Mouse (Mus musculus) brown adipose tissue, adult 24 weeks (tissue): ENCODE measurements around the gene Ttc1. TPM values are rescaled to one million over a fixed set of nuclear protein-coding genes. Genes with fewer than 3 reads are reported as not detected.

ENCODE experiments used
- H3K27ac ChIP-seq: fragments of 200-500 bp; replicated peaks from 2 replicates; pipeline ENCODE4 v1.5.1; 2012; ENCODE audit warnings: low read depth, mild to moderate bottlenecking, low read length
- H3K4me1 ChIP-seq: fragments of 200-500 bp; 2 replicates; pipeline ENCODE4 v1.6.1; 2012; ENCODE audit warnings: low read length, mixed read lengths; ENCODE audit not compliant: control insufficient read depth, insufficient read depth, insufficient read length
- H3K4me3 ChIP-seq: fragments of 200-500 bp; 2 replicates; pipeline ENCODE4 v1.5.1; 2012; ENCODE audit warnings: low read depth, mild to moderate bottlenecking, low read length, moderate library complexity; ENCODE audit not compliant: insufficient read depth
- polyA plus RNA-seq: library from polyadenylated mRNA; stranded (reverse); fragments of >200 nt; gene quantifications from 2 replicates; pipeline ENCODE4 v1.2.4, GENCODE M21; 2012; ENCODE audit not compliant: missing spikeins, insufficient read depth, insufficient read length

The Ttc1 gene
- polyA plus RNA-seq, 1 experiment, result 50.5 TPM

DNA sequence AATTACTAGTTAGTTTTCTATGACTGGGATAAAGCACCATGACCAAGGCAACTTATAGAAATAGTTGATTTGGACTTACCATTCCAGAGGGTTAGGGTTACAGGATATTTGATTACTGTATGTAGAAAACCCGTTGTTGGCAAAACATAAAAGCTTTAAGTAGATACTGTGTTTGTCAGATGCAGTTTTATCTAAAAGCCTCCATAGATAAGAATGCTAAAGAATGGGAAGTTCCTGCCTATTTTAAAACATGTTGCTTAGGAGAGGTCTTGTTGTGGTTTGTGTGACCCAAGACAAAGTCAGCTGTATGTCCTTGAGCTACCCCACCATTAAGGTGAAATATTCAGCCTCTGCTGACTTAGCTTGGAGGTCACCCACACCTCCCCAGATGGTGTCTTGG lies 6.8 kb upstream of the Ttc1 start:
- Histone ChIP-seq H3K4me3 (no peak overlapping the region), H3K4me1 (no peaks in the 10 kb centered on the region), H3K27ac (no peak overlapping the region)

DNA sequence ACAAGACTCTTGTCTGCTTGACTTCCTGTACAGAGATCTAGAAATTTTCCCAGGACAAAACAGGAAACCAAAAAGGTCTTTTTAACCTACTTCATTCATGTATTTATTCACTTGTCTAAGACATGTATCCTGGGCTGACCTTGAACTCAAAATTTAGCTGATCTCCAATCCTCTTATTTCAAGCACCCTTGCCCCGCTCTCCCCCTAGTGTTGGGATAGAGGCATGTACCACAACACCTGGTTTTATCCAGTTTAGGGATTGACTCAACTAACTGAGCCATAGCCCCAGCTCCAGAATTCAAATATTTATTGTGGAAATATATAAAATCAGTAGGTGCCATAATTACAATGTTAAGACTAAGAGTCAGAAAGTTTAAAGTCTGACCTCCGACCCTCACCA lies 3.7 kb upstream of the Ttc1 start:
- Histone ChIP-seq H3K27ac (no peak overlapping the region), H3K4me3 (no peak overlapping the region), H3K4me1 (0 out of 2 replicates have a peak, but pooled peaks cover 3% of the 10 kb centered on the region)

DNA sequence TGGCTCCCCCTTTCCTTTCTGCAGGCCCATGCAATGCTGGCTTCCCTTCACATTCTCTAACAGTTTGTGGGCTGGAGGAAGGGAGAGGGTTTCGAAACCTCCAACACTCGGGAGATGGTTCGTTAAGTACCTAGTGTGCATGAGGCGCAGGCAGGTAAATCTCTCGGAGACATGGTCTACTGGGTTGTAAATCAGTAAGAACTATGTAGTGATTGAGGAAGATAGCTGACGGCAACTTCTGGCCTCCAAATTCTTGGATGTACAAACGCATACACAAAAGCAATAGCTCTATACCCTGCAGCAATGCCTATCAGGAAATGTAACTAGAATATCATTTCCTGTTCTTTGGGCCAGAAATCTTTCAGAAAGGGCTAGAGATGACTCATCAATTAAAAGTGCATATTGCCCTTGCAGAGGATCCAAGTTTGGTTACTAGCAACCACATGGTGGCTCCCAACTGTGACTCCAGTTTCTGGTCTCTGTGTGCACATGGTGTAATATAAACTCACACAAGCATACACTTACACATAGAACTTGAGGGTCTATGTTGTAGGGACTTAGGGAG lies 19.0 kb downstream of the Ttc1 start:
- peaks cover 2% of the 10 kb centered on the region; the same call in 1 of the 2 replicates for H3K4me1 ChIP-seq
- H3K27ac ChIP-seq, result no peak overlapping the region
- no peak overlapping the region for H3K4me3 ChIP-seq

DNA sequence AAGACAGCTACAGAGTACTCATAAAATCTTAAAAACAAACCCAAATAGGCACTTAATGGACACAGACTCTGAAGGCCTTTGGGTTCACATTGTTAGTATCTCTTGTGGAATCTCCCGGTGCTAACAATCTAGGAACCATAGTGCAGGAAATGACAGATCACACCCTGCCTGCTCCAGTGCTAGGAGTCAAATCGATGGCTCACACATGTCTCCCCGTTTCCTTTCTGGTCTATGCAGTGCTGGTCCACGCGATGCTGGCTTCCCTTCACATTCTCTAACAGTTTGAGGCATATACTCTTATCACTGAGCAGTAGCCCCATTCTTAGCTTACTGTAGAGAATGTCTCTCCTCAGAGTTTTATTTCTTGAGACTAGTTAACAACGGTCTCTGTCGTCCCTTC lies 20.0 kb downstream of the Ttc1 start:
- Histone ChIP-seq H3K4me1 (peaks cover 2% of the 10 kb centered on the region; the same call in 1 of the 2 replicates), H3K4me3 (no peak overlapping the region), H3K27ac (no peak overlapping the region)

DNA sequence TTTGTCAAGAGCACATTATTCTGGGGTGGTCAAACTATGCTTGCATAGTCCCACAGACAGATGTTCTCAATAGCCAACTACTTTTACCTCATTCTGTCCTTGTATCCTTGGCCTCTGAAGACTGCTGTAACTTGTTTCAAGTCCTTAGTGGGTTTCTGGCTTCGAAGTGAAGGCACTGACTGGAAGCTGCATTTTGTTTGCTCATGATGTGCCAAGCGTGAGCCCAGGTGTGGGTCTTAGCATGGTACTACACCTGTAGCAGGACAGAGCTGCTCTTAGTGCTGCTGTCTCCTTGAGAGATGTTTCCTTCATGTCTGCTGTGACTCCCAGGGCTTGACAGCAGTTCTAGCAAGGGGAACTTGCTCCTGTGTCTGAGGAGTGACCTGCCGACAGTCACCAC lies 24.4 kb downstream of the Ttc1 start:
- Histone ChIP-seq H3K27ac (no peak overlapping the region), H3K4me1 (no peaks in the 10 kb centered on the region)

DNA sequence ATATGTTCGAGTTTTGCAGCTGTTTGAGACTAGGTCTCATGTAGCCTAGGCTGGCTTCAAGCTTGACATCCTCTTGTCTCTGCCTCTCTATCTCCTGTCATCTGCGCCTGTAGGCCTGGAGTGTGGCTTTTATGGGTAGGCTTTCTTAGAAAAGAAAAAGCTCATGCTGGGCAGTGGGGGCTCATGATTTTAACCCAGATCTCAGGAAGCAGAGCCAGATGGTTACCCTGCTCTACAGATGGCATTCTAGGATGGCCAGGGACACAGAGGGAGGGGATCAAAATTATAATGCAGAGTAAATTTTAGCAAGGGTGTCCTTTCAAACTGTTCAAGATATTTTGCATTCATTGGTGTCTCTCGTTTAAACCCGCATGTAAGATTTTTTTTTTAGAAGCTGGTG lies 35.6 kb downstream of the Ttc1 start:
- Histone ChIP-seq H3K4me3 (no peak overlapping the region), H3K27ac (no peak overlapping the region), H3K4me1 (no peaks in the 10 kb centered on the region)

More for the DNA sequence above, 24.4 kb downstream of the Ttc1 start:
- H3K4me3 ChIP-seq, result no peak overlapping the region

DNA sequence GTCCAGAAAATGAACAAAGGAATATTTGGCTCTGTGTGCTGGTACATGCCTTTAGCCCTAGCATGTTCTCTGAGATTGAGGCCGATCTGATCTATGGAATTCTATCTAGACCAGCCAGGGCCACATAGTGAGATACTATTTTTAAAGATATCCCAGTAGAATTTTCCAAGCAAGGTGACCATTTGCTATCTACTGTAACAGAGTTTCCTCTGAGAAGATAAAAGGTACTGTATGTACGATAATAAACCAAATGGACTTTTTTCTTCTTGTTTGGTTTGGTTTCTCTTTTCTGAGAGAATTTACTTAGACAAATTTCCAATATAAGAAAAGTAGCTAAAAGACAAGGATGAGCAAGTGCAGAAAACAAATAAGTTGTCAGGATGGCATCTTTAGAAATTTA lies 39.4 kb downstream of the Ttc1 start:
- Histone ChIP-seq H3K4me1 (no peaks in the 10 kb centered on the region), H3K4me3 (no peak overlapping the region), H3K27ac (no peak overlapping the region)

DNA sequence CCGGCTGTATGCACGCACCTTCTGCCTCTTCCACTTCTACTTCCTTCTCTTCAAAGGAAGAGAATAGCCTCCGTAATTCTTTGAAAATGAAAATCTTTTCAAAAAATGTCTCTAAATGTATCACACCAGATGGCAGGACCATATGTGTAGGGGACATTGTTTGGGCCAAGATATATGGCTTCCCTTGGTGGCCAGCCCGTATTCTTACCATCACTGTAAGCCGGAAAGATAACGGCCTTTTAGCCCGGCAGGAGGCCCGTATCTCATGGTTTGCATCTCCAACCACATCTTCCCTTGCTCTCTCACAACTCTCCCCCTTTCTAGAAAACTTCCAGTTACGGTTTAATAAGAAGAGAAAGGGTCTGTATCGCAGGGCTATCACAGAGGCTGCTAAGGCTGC lies 42.1 kb downstream of the Ttc1 start:
- Histone ChIP-seq H3K27ac (no peak overlapping the region), H3K4me3 (no peak overlapping the region), H3K4me1 (no peaks in the 10 kb centered on the region)

DNA sequence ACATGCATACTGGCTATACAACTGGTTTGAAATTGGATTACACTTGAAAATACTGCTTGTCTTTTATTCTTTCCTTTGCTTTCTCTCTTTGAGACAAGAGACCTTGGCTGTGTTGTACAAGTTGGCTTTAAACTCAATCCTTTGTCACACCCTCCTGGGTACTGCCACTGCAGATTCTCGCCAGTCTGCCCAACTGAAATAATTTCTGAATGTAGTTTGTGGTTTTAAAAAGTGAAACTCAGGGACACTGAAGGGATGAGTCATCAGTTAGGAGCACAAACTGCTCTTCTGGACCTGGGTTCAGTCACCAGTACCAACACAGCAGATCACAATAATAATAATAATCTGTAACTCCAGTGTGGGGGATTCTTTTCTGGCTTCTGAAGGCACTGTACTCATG lies 44.3 kb downstream of the Ttc1 start:
- H3K4me1 ChIP-seq, result no peaks in the 10 kb centered on the region
- H3K4me3 ChIP-seq, result no peak overlapping the region
- no peak overlapping the region for H3K27ac ChIP-seq

DNA sequence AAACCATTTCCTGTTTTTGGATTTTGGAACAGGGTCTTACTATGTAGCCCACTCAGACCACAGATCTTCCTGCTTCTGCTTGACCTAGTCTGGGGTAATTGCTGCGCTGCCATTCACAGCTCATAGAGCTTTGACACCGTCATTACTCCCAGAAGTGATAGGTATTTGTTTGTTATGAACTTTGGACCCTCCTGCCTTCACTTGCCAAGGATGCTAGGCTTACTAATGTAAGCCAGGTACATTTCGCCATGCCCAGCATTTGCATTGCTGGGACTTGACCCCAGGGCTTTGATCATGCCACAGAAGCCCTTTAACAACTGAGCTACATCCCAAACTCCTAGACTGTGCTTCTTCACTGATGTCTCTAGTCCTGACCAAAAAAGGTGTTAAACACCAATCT lies 47.5 kb downstream of the Ttc1 start:
- no peak overlapping the region for H3K27ac ChIP-seq
- peaks cover 4% of the 10 kb centered on the region for H3K4me1 ChIP-seq
- H3K4me3 ChIP-seq, result no peak overlapping the region

DNA sequence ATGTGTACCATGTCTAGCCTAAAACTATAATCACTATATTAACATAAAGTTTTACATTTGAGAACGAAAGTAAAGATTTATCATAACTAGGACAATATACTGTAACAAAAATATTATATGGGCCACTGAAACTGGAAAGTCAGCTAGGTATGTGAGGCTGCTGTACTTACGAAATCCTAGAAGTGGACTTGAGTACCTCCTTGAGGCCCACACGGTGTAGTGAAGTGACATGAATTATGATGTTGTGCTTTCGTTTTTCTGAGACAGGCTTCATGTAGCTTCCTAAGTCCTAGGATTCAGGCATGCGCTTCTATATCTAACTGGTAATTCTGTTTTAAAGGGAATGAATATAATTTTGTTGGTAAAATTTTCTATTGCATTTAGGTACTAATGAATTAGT lies 49.2 kb downstream of the Ttc1 start:
- H3K27ac ChIP-seq, result no peak overlapping the region
- peaks cover 4% of the 10 kb centered on the region for H3K4me1 ChIP-seq
- H3K4me3 ChIP-seq, result no peak overlapping the region

DNA sequence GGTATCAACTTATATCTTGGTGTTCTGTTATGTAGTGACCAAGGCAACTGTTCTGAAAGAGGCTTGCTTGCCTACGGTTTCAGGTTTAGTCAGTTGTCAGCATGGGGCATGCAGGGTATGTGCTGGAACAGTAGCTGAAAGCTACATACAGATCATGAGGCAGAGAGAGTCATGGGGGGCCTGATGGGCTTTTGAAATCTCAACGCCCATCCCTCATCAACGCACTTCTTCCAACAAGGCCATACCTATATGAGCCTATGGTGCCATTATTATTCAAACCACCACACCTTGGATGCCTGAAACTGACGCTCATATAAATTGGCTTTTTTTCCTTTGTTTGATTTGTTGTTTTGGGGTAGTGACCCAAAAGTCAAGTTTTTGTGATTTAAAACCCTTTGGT lies 51.2 kb downstream of the Ttc1 start:
- Histone ChIP-seq H3K4me1 (peaks cover 4% of the 10 kb centered on the region), H3K27ac (no peak overlapping the region), H3K4me3 (no peak overlapping the region)

DNA sequence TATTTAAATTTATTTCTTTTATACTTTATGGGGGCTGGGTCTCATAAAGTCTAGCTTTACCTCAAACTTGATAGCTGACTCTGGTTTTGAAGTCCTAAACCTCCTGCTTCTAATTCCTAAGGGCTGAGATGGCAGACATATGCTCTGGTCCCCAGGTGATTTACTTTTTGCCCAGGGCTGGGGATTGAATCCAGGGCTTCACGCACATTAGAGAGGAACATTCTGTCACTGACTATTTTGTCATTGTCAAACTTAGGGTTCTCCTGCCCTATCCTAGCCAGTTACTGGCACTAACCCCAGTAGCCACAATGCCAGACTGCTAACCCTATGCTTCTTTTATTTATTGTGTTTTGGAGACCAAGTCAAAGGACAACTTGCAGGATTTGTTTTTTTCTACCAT lies 59.0 kb downstream of the Ttc1 start:
- no peak overlapping the region for H3K4me3 ChIP-seq

DNA sequence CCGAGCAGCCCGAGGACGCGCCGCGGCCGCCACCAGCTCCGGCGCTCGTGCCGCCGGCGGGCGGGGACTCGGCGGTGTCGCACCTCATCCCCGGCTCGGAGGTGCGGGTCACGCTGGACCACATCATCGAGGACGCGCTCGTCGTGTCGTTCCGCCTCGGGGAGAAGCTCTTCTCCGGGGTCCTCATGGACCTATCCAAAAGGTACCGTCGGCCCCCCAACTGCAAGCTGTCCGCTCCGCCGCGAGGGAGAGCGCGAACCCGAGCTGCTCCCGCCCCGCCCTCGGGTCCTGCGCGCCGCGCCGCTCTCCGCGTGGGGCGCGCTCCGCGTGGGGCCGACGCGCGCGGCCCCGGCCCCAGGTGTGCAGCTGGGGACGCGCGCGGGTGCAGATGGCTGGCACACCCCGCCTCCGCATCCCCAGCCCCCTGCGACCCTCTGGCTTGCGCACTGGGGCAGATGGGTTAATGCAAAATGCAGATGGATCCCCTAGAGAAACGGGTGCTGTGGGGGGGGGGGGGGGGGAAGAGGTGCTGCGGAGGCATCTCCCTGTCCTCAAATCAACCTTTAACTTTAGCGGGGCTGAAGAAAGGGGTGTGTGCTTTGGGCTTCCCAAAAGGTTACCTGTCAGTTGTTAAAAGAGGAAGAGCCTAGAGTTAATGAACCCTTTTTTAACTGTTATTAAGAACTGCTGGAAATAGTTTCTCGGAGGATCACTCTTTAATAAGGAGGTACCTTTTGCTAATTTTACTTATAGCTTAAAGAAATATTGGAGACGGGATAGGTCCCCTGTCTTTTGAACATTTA lies 65.2 kb downstream of the Ttc1 start:
- H3K4me3 ChIP-seq, result peak overlapping the region; percentile 80
- H3K4me1 ChIP-seq, result peaks cover 4% of the 10 kb centered on the region; the same call in 1 of the 2 replicates
- peak overlapping the region; percentile 56; the same call in 1 of the 2 replicates for H3K27ac ChIP-seq

More for the DNA sequence above, 59.0 kb downstream of the Ttc1 start:
- Histone ChIP-seq H3K4me1 (no peaks in the 10 kb centered on the region), H3K27ac (no peak overlapping the region)

DNA sequence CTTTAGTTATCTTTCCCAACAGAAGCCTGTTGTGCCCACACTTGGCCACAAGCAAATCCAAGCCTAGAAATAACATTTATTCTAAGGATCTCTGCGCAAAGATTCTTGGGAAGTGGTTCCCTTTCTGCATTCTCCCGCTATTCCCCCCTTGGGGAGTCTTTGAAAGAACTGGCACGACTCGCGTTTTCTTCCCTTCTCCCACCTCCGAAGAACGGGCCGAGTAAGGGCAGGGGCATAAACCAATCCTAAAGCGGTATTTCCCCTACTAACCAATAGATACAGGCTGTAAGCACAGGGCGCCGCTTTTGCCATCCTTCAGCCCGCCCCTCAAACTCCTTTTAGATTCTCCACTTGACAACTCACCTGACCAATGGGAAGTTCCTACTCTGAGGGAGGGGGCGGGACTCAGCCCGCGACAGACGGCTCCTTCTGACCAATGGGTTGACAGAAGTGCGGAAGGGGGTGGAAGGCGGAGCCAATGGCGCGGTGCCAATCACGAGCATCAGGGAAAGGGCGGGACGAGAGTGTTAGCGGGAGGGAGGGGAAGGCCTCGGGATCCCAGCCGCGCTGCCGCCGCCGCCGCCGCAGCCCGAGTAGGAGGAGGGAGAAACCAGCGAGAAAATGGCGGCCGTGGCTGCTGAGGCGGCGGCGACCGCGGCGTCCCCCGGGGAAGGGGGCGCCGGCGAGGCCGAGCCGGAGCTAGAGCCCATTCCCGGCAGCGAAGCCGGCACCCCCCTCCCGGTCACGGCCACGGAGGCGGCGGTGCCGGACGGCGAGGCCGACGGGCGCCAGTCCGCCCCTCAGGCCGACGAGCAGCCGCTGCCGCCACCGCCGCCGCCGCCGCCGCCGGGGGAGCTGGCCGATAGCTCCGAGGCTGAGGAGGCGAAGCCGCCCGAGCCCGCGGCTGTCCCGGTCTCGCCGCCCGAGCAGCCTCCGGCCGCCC lies 66.1 kb downstream of the Ttc1 start, which contains the start of gene Pwwp2a:
Pwwp2a (plus strand) TSS at position 527 of the 943 bp plus-strand sequence.
- Histone ChIP-seq H3K4me1 (peaks cover 4% of the 10 kb centered on the region; the same call in 1 of the 2 replicates), H3K27ac (peak within 1 kb of the TSS; percentile 56), H3K4me3 (peak within 1 kb of the TSS; percentile 80)
